In the genomic region with DNA sequence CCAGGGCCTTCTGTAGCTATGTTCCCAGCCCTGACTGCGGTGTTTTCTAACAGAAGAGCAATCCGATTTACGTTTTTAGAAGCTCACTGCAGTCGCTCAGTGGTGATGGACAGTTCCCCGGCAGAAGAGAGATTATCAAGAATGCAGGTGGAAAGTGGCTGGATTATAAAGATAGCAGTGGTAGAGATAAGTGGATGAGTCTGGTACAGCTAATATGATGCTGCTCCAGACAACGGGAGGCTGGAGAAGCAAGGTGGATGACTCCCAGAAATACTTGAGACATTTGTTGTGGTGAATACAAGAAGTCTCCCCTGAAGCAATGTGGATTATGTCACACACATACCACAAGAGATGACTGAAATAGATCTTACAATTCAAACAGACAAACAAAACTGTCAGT, we compare ENCODE assay signal across 29 mouse cellular contexts.
DNase-seq lines count a peak whose midpoint lies in the region; ATAC-seq and TF ChIP-seq lines count a peak whose summit lies in the region.
"Had no signal": no experiment of that assay in that cellular context is flagged by ENCODE, and none has a peak within 500 bp of the region (broad histone marks: within the 10 kb centered on the region; RNA-seq: fewer than 3 reads in every experiment).

No protein-coding gene starts in this region.

- no peak for ATAC-seq in intestine, embryonic 14.5 days (replicated peaks; ENCODE audit: low FRiP score, low TSS enrichment, low read depth)
- no peak for ATAC-seq in intestine, embryonic 15.5 days
- no peak for ATAC-seq in midbrain, embryonic 14.5 days (ENCODE audit: low FRiP score, low TSS enrichment)
- no peak for ATAC-seq in midbrain, postnatal 0 days (ENCODE audit: low FRiP score)
- peak; percentile 27; the same call in 1 of the 2 replicates for ATAC-seq in megakaryocyte, adult 5-6 weeks (ENCODE audit: poor library complexity, severe bottlenecking)
- no peak for ATAC-seq in forebrain, embryonic 13.5 days
- ATAC-seq: forebrain, embryonic 15.5 days; inflammation-experienced regulatory T-cells, adult 6 months had no signal

- H3K4me2 ChIP-seq in intestine, embryonic 14.5 days (ENCODE audit: low read length), result peak overlapping the region; percentile 90; the same call in 1 of the 2 replicates
- no peak overlapping the region for H3K4me2 ChIP-seq in intestine, embryonic 15.5 days (replicated peaks)
- H3K4me2 ChIP-seq in midbrain, embryonic 14.5 days (ENCODE audit: low read length), result peak overlapping the region; percentile 86; the same call in 1 of the 2 replicates
- no peak overlapping the region for H3K4me2 ChIP-seq in midbrain, postnatal 0 days (ENCODE audit: low read depth, low read length, poor library complexity, severe bottlenecking)
- no peak overlapping the region for H3K4me2 ChIP-seq in forebrain, embryonic 13.5 days
- H3K4me2 ChIP-seq: embryonic facial prominence, embryonic 12.5 days; forebrain, embryonic 15.5 days; heart, embryonic 15.5 days; liver, embryonic 15.5 days; lung, embryonic 15.5 days; neural tube, embryonic 12.5 days had no signal

- peaks cover 29% of the 10 kb centered on the region for H3K4me1 ChIP-seq in intestine, embryonic 14.5 days (replicated peaks; ENCODE audit: control insufficient read depth, insufficient read depth, low read length)
- H3K4me1 ChIP-seq in intestine, embryonic 15.5 days (replicated peaks), result peaks cover 18% of the 10 kb centered on the region
- peaks cover 47% of the 10 kb centered on the region for H3K4me1 ChIP-seq in midbrain, embryonic 14.5 days (ENCODE audit: control insufficient read depth, insufficient read depth, low read length)
- peaks cover 7% of the 10 kb centered on the region for H3K4me1 ChIP-seq in midbrain, postnatal 0 days (ENCODE audit: insufficient read depth, low read length)
- H3K4me1 ChIP-seq in forebrain, embryonic 13.5 days, result peaks cover 41% of the 10 kb centered on the region

- WGBS in intestine, embryonic 14.5 days, result 60% methylated on average over 6 of the region's 6 CpGs
- 49% methylated on average over 6 of the region's 6 CpGs for WGBS in intestine, embryonic 15.5 days
- WGBS in midbrain, embryonic 14.5 days, result 84% methylated on average over 6 of the region's 6 CpGs
- 76% methylated on average over 6 of the region's 6 CpGs for WGBS in midbrain, postnatal 0 days
- WGBS in forebrain, embryonic 13.5 days, result 92% methylated on average over 6 of the region's 6 CpGs

- H3K9ac ChIP-seq in intestine, embryonic 14.5 days (ENCODE audit: low read length), result no peak overlapping the region
- H3K9ac ChIP-seq in intestine, embryonic 15.5 days, result no peak overlapping the region
- H3K9ac ChIP-seq in midbrain, embryonic 14.5 days (replicated peaks; ENCODE audit: low read length), result no peak overlapping the region
- no peak overlapping the region for H3K9ac ChIP-seq in midbrain, postnatal 0 days (replicated peaks; ENCODE audit: low read length, poor library complexity, severe bottlenecking)
- no peak overlapping the region for H3K9ac ChIP-seq in forebrain, embryonic 13.5 days
- H3K9ac ChIP-seq: embryonic facial prominence, embryonic 12.5 days; forebrain, embryonic 15.5 days; heart, embryonic 15.5 days; hindbrain, embryonic 15.5 days; limb, embryonic 12.5 days; liver, embryonic 15.5 days; lung, embryonic 15.5 days; neural tube, embryonic 12.5 days had no signal

- H3K9me3 ChIP-seq in intestine, embryonic 14.5 days (ENCODE audit: control insufficient read depth, low read length), result no peaks in the 10 kb centered on the region
- no peaks in the 10 kb centered on the region for H3K9me3 ChIP-seq in intestine, embryonic 15.5 days
- H3K9me3 ChIP-seq in midbrain, embryonic 14.5 days (ENCODE audit: control insufficient read depth, low read length), result no peaks in the 10 kb centered on the region
- no peaks in the 10 kb centered on the region for H3K9me3 ChIP-seq in midbrain, postnatal 0 days (ENCODE audit: low read length)
- H3K9me3 ChIP-seq in forebrain, embryonic 13.5 days (replicated peaks), result no peaks in the 10 kb centered on the region
- H3K9me3 ChIP-seq: embryonic facial prominence, embryonic 12.5 days; forebrain, embryonic 15.5 days; heart, embryonic 15.5 days; hindbrain, embryonic 15.5 days; limb, embryonic 12.5 days; liver, embryonic 15.5 days; lung, embryonic 15.5 days; megakaryocyte, embryonic 14.5 days; neural tube, embryonic 12.5 days had no signal

- H3K27ac ChIP-seq in intestine, embryonic 14.5 days (ENCODE audit: low read depth), result no peak overlapping the region
- H3K27ac ChIP-seq in intestine, embryonic 15.5 days, result no peak overlapping the region
- no peak overlapping the region for H3K27ac ChIP-seq in midbrain, embryonic 14.5 days (replicated peaks; ENCODE audit: low read depth, low read length)
- H3K27ac ChIP-seq in midbrain, postnatal 0 days (ENCODE audit: low read depth, low read length), result no peak overlapping the region
- no peak overlapping the region for H3K27ac ChIP-seq in forebrain, embryonic 13.5 days
- H3K27ac ChIP-seq: embryonic facial prominence, embryonic 12.5 days; forebrain, embryonic 15.5 days; heart, adult 2 months; heart, embryonic 15.5 days; hindbrain, embryonic 15.5 days; limb, embryonic 12.5 days; liver, embryonic 15.5 days; lung, embryonic 15.5 days; neural tube, embryonic 12.5 days; stomach, postnatal 0 days had no signal

- H3K4me3 ChIP-seq in intestine, embryonic 14.5 days (ENCODE audit: low read depth, low read length), result no peak overlapping the region
- no peak overlapping the region for H3K4me3 ChIP-seq in intestine, embryonic 15.5 days (replicated peaks)
- H3K4me3 ChIP-seq in midbrain, embryonic 14.5 days (replicated peaks; ENCODE audit: low read depth, low read length), result no peak overlapping the region
- H3K4me3 ChIP-seq in midbrain, postnatal 0 days (ENCODE audit: low read depth, low read length), result no peak overlapping the region
- no peak overlapping the region for H3K4me3 ChIP-seq in forebrain, embryonic 13.5 days
- H3K4me3 ChIP-seq: embryonic facial prominence, embryonic 12.5 days; forebrain, embryonic 15.5 days; heart, adult 2 months; heart, embryonic 15.5 days; hindbrain, embryonic 15.5 days; limb, embryonic 12.5 days; liver, embryonic 15.5 days; lung, embryonic 15.5 days; megakaryocyte, embryonic 14.5 days; neural tube, embryonic 12.5 days had no signal

- DNase-seq in intestine, embryonic 14.5 days (ENCODE audit: low spot score), result no peak
- DNase-seq in midbrain, embryonic 14.5 days, result no peak
- DNase-seq in midbrain, postnatal 0 days (ENCODE audit: low spot score), result no peak
- DNase-seq in adrenal gland, postnatal 10 days, result no peak
- DNase-seq: adrenal gland, postnatal 25 days; cerebellum, adult 11-12 months; cerebellum, adult 9-11 months; embryo, embryonic 11 days; gastrocnemius, postnatal 25 days; heart, adult 2 months; kidney, postnatal 14 days; layer of hippocampus, adult 9-11 months; right cerebral cortex, postnatal 4 days; thymus, adult 18-20 months; thymus, postnatal 25 days had no signal

- H3K27me3 ChIP-seq in intestine, embryonic 14.5 days (replicated peaks; ENCODE audit: control insufficient read depth, insufficient read depth, low read length), result no peaks in the 10 kb centered on the region
- H3K27me3 ChIP-seq in intestine, embryonic 15.5 days (replicated peaks), result no peaks in the 10 kb centered on the region
- no peaks in the 10 kb centered on the region for H3K27me3 ChIP-seq in midbrain, embryonic 14.5 days (ENCODE audit: control insufficient read depth, insufficient read depth, low read length)
- no peaks in the 10 kb centered on the region for H3K27me3 ChIP-seq in midbrain, postnatal 0 days (ENCODE audit: insufficient read depth, low read length)
- no peaks in the 10 kb centered on the region for H3K27me3 ChIP-seq in forebrain, embryonic 13.5 days
- H3K27me3 ChIP-seq: embryonic facial prominence, embryonic 12.5 days; forebrain, embryonic 15.5 days; heart, embryonic 15.5 days; hindbrain, embryonic 15.5 days; limb, embryonic 12.5 days; lung, embryonic 15.5 days; neural tube, embryonic 12.5 days had no signal

- H3K36me3 ChIP-seq in intestine, embryonic 14.5 days (ENCODE audit: control insufficient read depth, insufficient read depth, low read length), result peaks cover 12% of the 10 kb centered on the region
- peaks cover 9% of the 10 kb centered on the region for H3K36me3 ChIP-seq in intestine, embryonic 15.5 days
- peaks cover 22% of the 10 kb centered on the region for H3K36me3 ChIP-seq in midbrain, embryonic 14.5 days (ENCODE audit: control insufficient read depth, insufficient read depth, low read length)
- peaks cover 12% of the 10 kb centered on the region for H3K36me3 ChIP-seq in midbrain, postnatal 0 days (ENCODE audit: insufficient read depth, low read length)
- H3K36me3 ChIP-seq in forebrain, embryonic 13.5 days (ENCODE audit: poor library complexity, severe bottlenecking), result peaks cover 25% of the 10 kb centered on the region
- H3K36me3 ChIP-seq: liver, embryonic 15.5 days had no signal

- TF ChIP-seq CTCF in midbrain, postnatal 0 days (IDR thresholded peaks at IDR 0.05), result no peak

Comparison
In these comparisons a context has a peak if more than half of its experiments do, and no peak if none do; other contexts are left out.
1. H3K4me2 ChIP-seq: peak in intestine, embryonic 14.5 days (single experiment) and midbrain, embryonic 14.5 days (single experiment); none in intestine, embryonic 15.5 days (single experiment), midbrain, postnatal 0 days (single experiment) and forebrain, embryonic 13.5 days (single experiment).